Mouse (Mus musculus): ENCODE measurements around the gene Pigx.
"Not testable (repeated sequence)": the region's sequence is repeated elsewhere in the genome, so short reads cannot be mapped to it uniquely, and the experiment has no call there.

Gene Pigx

GRCm38 (mm10) chr16:32108578-32108977 lies 9.0 kb upstream of the Pigx start:
- DNase-seq: no peak

GRCm38 (mm10) chr16:32108170-32108569 lies 8.6 kb upstream of the Pigx start:
- DNase-seq: no peak

GRCm38 (mm10) chr16:32107342-32108045 lies 8.0 kb upstream of the Pigx start:
- no peak for DNase-seq

- DNase-seq: no peak
These were observed 6.2 kb upstream of the Pigx start for GRCm38 (mm10) chr16:32105698-32106097.

GRCm38 (mm10) chr16:32102295-32102694 lies 2.8 kb upstream of the Pigx start:
- DNase-seq: no peak

- DNase-seq: no peak
These were observed 473 bp downstream of the Pigx start for GRCm38 (mm10) chr16:32098897-32099637.

- not testable (repeated sequence) for DNase-seq
These were observed 1.8 kb downstream of the Pigx start for GRCm38 (mm10) chr16:32097757-32098156.

GRCm38 (mm10) chr16:32091466-32091865 lies 8.1 kb downstream of the Pigx start:
- no peak for DNase-seq

- DNase-seq: no peak
These were observed 11.7 kb downstream of the Pigx start for GRCm38 (mm10) chr16:32087629-32088443.

GRCm38 (mm10) chr16:32078991-32079511 lies 20.5 kb downstream of the Pigx start, which contains the start of gene Pak2:
Gene Pak2 (minus strand): TSS chr16:32079342.
- peak; percentile 94 for DNase-seq

- DNase-seq: no peak
These were observed 21.0 kb downstream of the Pigx start for GRCm38 (mm10) chr16:32078408-32078990.

GRCm38 (mm10) chr16:32077648-32078407 lies 21.7 kb downstream of the Pigx start:
- DNase-seq: no peak

GRCm38 (mm10) chr16:32076406-32076805 lies 23.1 kb downstream of the Pigx start:
- no peak for DNase-seq

GRCm38 (mm10) chr16:32075762-32076161 lies 23.8 kb downstream of the Pigx start:
- no peak for DNase-seq

- not testable (repeated sequence) for DNase-seq
These were observed 29.5 kb downstream of the Pigx start for GRCm38 (mm10) chr16:32070070-32070469.

GRCm38 (mm10) chr16:32068389-32069300 lies 30.9 kb downstream of the Pigx start:
- DNase-seq: no peak

- no peak for DNase-seq
These were observed 32.6 kb downstream of the Pigx start for GRCm38 (mm10) chr16:32066899-32067298.

- no peak for DNase-seq
These were observed 35.6 kb downstream of the Pigx start for GRCm38 (mm10) chr16:32063900-32064299.

- DNase-seq: no peak
These were observed 37.3 kb downstream of the Pigx start for GRCm38 (mm10) chr16:32062226-32062625.

GRCm38 (mm10) chr16:32059840-32060523 lies 39.6 kb downstream of the Pigx start:
- DNase-seq: no peak

All from liver (tissue).